Mouse (Mus musculus) c-Kit-positive CD71-positive TER-119-negative erythroid progenitor cells, embryonic 14.5 days (primary cell): ENCODE data around the gene Tspan8.

Source experiments
- DNase-seq: peaks from one replicate; pipeline ENCODE4 v3.0.0-alpha.2; 2013; ENCODE audit warnings: low read depth

The Tspan8 gene

DNA sequence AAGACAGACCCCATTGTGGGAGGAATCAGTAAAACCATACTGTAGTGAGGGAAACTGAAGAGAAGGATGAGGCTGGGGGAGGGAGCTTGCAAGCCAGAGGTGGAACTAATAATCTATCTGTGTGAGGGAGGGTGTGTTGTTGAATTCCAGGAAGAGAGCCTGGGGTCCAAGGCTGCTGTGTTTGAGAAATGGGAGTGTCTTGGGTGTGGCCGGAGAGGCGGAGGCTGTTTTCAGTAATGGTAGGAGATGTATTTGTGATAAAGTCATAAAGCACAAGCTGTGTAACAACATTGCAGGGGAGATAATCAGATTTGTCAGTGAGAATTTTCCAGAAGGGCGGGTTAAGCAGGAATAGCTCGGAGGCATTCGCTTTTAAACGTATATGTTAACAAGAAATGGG is 17.4 kb downstream of the Tspan8 start:
- DNase-seq = no peak

- no peak for DNase-seq
Measured at GRCm38 (mm10) chr10:115846930-115847329, 30.3 kb downstream of the Tspan8 start.

GRCm38 (mm10) chr10:115848511-115848910 is 31.9 kb downstream of the Tspan8 start:
- DNase-seq = no peak

DNA sequence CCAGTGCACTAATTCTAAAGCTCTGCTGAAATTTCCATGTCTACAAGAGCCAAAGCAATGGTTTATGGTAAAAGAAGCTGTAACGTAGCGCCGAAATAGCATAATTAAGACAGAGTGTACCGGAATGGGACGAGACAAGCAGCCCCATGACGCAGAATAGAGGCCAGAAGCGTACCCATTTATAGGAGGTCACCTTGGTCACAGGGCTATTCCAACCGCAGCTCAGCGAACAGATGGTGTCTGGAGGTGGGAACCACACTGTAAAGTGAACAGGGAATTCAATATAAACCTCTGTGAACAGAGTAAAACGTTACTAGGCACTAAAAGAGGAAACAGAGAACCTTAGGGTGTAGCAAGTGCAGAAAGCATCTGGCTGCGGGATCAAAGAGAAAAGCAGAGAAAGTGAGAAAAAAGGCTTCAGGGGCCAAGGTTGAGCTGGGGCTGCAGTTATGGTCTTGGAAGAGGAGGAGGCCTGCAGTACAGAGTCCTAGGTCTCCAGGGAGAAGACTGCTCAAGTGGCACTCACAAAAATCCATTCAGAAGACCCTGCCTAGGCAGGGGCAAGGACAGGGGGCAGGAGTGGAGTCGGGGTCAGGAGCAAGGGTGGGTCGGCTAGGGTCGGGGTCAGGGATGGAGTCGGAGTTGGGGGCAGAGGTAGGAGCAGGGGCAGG is 43.7 kb downstream of the Tspan8 start:
- no peak for DNase-seq

DNA sequence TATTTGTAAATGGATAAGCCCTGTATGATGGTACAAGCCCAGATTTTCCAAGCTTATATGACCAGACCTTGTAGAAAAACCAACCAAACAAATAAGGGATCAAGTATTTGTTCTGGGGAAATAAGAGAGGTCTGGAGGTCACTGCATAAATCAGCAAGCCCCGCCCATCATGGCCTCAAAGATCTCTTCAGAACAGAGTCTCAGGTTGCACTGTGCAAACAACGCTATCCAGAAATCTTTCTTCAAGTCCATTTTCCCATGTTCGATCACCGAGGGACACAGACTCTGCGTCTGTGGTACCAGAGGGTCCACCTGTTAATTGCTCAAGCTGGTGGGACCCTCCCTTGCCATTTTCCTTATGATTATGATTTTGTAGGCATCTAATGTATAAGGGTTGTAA is 45.3 kb downstream of the Tspan8 start:
- no peak for DNase-seq

- no peak for DNase-seq
Measured at GRCm38 (mm10) chr10:115882757-115883156, 66.1 kb downstream of the Tspan8 start.

DNA sequence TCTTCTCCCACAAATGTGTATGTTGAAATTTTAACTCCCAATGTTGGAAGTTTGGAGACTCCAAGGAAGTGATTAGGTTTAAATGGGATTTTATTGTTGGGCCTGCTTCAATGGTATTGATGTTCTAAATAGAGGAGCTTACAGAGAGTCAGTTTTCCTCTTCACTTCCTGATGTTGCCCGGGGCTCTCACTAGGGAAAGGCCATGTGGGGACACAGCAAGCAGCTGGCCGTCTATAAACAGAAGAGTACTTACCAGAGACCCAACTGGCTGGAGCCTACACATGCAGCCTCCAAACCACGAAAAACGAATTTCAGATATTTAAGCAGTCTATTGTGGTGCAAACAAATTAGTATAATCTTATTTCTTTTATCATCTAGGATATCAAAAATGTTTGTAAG is 75.3 kb downstream of the Tspan8 start:
- no peak for DNase-seq

DNA sequence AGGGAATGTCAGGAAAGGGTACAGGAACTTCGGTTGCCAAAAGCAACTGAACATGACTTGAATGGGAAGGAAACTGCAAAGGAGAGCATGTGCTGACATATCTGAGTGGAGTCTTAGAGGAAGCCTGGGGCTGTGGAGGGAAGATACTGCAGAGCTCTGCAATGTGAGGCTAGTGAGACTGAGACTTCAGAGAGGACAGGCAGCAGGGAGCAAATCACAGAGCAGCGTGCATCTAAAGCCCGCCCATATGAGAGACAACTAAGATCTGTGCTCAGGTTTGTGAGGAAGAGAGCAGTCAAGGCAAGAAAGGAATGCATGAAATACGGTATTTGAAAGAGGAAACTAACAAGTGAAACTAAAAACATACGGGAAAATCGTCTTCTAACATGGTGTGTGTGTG is 76.3 kb downstream of the Tspan8 start:
- DNase-seq = no peak

GRCm38 (mm10) chr10:115894045-115894444 is 77.4 kb downstream of the Tspan8 start:
- DNase-seq = no peak

GRCm38 (mm10) chr10:115896764-115897163 is 80.1 kb downstream of the Tspan8 start:
- no peak for DNase-seq

- DNase-seq = no peak
Measured at GRCm38 (mm10) chr10:115897235-115897634, 80.6 kb downstream of the Tspan8 start.
